Mouse (Mus musculus): Measurements from ENCODE around the gene Gltpd2.
"Not testable (repeated sequence)": the region's sequence is repeated elsewhere in the genome, so short reads cannot be mapped to it uniquely, and the experiment has no call there.

Gene Gltpd2

DNA sequence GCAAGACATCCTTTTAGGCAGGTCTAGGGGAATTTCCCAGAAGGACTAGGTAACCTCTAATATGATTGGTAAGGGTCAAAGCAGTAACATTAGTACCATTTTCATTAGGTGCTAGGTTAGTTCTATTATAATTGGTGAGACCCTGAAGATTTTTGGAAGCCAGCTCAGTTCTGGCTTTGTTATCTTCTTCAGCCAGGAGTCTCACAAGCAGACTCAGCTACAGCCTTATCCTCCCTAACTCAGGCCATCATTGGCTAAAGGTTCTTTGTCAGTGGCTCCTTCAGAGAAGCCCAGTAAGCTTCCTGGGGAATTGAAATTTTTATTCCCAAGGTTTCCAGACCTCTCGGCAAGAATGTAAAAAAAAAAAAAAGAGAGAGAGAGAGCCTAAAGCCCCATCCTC is 560 bp upstream of the Gltpd2 start:
- DNase-seq (ENCODE audit: low read depth, low spot score), result no peak

DNA sequence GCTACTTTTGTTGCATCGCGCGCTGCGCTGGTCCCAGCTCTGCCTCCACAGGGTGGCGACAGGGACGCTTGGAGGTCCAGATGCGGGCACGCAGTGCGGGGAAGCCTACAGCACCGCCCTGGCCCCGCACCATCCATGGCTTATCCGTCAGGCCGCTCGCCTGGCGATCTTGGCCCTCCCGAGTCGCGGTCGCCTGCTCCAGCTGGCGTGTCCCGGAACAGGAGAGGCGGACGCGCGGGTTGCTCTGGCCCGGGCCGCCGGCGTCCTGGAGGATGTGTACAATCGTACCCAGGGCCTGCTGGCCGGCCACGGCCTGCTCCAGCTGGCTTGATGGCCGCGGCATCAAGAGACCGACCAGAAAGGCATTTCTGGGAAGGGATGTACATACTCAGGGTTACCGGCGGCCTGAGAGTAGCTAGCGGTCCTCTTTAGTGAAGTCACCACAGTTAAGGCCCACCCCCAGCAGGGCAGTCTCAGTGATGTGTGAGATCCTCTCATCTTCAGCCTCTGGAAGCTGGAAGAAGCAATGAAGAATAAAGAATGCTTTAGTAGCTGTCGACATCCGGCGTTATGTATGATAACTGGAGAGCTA is 1.3 kb downstream of the Gltpd2 start:
- no peak for DNase-seq (ENCODE audit: low read depth, low spot score)

DNA sequence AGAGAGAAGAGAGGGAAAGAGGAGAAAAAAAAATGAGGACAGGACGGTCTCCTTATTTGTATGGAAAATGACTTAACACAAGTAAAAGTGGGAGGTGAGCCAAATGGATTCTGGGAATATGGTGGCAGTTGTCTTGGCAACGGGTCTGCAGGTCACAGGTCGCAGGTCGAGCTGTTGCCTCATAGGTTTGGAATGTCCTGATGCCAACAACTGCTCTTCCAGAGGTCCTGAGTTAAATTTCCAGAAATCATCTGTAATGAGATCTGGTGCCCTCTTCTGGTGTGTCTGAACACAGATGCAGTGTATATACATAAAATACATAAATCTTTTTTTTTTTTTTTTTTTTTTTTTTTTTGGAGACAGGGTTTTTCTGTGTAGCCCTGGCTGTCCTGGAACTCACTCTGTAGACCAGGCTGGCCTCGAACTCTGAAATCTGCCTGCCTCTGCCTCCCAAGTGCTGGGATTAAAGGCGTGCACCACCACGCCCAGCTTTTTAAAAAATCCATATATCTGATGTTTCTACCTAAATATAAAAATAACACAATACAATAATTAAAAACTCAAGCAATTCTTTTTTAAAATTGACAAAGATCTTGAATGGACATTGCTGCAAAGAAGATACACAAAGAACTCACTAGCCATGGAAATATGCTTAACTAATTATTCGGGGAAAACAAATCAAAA is 4.5 kb downstream of the Gltpd2 start:
- not testable (repeated sequence) for DNase-seq (ENCODE audit: low read depth, low spot score)

DNA sequence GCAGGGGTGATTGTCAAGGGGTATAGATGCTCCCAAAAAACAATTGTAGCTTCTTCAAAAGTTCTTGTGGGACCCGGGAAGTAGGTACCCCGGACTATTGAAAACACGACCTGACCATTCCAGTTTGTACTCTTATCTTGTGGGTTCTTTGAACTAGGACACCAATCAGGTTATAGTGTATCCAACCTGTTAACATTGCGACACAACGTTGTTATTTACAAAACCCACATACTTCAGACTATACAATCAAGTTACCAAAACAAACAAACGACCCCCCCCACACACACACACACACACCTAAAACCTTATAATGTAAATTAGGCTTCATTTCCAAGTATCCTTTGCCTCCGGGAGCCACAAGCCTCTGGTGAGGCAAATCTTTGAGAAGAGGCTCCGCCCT is 5.8 kb downstream of the Gltpd2 start:
- no peak for DNase-seq (ENCODE audit: low read depth, low spot score)

DNA sequence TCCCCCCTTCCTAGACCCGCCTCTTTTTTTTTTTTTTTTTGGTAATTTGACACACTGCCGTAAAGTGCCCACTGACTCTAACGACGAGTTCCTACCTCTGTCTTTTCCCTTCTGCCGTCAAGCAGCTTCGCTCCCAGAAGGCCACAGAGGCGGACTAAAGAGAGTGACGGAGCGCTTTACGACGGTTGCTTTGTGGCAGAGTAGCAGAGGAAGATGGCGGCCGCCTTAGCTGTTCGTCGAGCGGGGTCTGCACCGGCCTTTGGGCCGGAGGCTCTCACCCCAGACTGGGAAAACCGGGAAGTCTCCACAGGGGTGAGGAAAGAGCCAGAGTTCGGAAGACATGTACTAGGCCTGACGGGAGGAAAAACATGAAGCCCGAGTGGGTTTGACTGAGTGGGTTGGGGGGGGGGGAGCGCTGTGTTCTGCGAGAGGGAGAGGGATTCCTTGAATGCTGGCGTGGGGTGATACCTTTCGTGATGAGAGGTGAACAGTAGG is 6.2 kb downstream of the Gltpd2 start, which contains the start of gene Psmb6:
Gene Psmb6 (plus strand): TSS at position 184 of the 495 bp plus-strand sequence.
- DNase-seq (ENCODE audit: low read depth, low spot score), result peak; percentile 97

DNA sequence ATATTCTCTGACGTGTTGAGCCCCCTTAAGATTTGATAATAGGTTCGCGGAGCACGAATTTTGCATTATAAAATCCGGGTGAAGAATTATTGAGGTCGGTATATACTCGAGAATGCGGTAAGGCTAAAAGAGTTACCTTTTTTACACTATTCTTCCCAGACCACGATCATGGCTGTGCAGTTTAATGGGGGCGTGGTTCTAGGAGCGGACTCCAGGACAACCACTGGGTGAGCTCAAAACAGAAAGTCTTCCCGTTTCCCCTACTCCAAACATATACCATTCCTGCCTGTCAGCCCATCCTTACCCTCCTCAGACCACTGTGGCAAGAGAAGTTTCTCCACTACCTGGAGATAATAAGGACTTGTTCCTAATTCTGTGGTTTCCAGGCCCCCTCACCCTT is 6.7 kb downstream of the Gltpd2 start:
- no peak for DNase-seq (ENCODE audit: low read depth, low spot score)

DNA sequence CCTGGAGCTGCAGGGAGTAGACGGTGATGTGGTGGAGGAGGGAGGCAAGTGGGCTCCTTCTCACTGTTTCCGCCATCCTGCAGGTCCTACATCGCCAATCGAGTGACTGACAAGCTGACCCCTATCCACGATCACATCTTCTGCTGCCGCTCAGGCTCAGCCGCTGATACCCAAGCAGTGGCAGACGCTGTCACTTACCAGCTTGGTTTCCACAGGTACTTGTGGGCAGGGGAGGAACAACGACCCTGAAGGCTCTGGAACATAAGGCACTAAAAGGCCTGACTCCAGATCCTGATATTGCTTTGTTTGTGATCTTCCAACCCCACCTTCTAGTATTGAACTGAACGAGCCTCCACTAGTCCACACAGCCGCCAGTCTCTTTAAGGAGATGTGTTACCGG is 7.2 kb downstream of the Gltpd2 start:
- no peak for DNase-seq (ENCODE audit: low read depth, low spot score)

DNA sequence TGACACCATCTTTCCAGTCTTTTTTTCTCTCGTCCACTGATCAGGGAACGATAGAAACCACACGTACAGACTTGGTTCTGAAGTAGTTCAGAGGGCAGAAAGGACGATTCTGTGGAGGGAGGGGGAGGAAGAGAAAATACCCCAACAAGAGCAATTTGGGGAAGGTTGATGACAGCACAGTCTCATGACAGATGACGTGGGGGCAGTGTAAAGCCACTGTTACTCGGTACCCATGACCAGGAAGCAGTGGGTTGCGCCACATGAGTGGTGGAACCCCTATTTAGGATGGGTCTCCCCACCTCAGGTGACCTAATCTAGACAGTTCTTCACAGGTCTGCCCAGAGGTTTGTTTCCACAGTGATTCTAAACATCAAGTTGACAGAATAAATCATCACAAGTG is 9.6 kb downstream of the Gltpd2 start:
- DNase-seq (ENCODE audit: low read depth, low spot score), result no peak

DNA sequence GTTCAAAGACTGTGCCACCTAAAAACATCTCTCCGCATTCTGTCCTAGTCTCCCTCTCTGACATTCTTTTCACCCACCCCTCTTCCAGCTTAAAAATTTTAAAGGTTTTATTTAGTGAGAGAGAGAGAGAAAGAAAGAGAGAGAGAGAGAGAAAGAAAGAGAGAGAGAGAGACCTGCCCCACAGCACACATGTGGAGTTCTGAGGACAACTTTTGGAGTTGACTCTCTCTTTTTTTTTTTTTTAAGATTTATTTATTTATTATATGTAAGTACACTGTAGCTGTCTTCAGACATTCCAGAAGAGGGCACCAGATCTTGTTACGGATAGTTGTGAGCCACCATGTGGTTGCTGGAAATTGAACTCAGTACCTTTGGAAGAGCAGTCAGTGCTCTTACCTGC is 12.1 kb downstream of the Gltpd2 start:
- not testable (repeated sequence) for DNase-seq (ENCODE audit: low read depth, low spot score)

DNA sequence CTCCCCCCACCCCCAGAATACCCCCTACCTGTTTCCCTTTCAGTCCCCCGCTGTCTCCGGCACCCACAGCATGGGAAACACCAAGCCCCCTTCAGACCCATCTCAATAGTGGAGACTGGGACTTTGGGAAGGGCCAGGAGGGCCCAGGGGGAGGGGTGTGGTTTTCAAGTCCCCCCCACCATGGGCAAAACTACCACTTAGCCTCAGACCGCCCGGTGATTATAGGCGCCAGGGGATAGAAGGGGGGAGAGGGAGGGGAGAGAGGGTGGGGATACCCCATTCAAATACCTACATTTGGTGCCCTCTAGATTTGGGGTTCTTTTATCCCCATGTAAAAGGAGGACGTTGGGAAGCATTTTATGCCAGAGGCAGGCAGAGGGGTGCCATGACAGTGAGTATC is 13.8 kb downstream of the Gltpd2 start, which contains the start of gene Gm40193:
Gene Gm40193 (minus strand): TSS at position 101 of the 400 bp plus-strand sequence.
- DNase-seq (ENCODE audit: low read depth, low spot score), result no peak

DNA sequence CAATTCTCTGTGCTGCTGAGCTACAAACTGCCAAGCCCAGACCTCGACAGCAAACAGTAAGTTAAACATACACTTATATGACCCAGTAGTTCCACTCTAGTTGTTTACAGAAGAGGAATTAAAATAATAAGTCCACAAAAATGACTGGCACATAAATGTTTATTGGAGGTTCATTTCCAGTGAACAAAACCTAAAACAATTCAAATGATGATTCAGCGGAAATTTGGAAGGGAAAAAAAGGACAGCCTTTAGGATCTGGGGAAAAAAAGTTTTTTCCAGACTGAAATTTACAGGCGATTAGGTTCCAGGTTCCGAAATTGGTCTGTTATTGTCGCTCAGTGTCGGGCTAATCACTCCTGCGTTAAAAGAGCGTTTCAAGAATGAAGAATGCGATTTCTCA is 20.4 kb downstream of the Gltpd2 start:
- DNase-seq (ENCODE audit: low read depth, low spot score), result no peak

DNA sequence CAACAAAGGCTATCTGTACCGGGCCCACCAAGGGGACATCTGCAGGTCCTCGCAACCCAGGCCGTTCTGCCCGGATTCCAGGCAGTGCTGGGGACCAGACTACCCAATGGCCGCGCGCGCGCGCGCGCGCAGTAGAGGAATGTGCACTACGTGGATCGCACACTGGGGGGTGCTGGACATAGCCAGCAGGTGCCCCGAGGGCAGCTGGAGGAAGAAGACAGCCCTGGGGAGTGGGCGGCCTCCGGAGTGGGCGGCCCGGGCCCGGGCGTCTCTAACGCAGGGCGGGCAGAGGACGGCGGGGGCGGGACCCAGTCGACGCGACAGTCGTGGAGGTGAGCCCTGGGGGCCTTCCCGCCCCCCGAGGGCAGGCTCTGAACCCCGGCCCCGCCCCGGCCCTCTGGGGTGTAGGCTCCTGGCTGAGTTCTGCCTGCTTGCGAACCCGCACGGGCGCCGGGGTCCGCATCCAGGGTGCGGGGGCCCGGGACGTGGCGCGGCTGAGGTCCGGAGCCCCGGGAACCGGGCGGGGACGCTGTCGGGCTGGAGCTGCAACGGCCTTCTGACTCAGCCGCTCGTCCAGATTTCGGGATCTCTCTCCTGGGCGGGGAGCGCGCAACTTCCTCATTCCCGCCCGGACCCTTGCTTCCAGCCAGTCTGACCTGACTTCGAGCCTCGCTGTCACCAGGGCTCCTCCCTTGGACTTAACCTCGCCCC is 21.0 kb downstream of the Gltpd2 start, which contains the start of gene Pld2:
Gene Pld2 (plus strand): TSS at position 188 of the 711 bp plus-strand sequence.
- no peak for DNase-seq (ENCODE audit: low read depth, low spot score)

DNA sequence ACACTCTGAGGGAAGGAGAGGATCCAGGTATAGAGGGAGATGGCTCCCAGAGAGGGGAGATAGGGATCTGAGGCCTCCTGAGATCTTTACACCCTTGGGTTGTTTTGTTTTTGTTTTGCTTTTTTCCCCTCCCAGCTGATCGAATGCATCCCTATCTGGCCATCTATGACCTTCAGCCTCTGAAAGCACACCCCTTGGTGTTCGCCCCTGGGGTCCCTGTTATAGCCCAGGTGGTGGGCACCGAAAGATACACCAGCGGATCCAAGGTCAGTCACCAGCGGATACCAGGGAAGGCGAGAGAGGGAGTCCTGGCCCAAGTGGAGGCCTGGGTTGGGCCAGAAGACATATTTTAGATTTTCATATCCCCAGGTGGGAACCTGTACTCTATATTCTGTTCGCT is 21.9 kb downstream of the Gltpd2 start:
- no peak for DNase-seq (ENCODE audit: low read depth, low spot score)

DNA sequence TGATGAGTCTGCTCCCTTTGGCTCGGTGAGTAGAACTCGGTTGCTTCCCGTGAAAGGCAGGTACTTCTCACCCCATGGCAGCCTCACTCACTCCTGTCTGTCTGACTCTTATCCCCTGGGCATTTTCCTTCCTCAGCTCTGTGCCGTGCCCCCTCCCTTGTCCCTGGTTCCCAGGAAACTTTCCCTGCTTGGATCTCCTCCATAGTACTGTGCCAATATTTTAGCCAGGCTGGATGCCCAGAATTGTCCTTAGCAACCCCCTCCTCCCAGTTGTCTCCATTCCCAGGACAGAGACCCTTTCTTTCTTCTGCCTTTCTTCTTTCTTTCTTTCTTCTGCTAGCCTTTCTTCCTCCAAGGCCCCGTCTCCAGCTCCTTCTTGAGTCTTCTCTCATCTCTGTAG is 22.4 kb downstream of the Gltpd2 start:
- no peak for DNase-seq (ENCODE audit: low read depth, low spot score)

DNA sequence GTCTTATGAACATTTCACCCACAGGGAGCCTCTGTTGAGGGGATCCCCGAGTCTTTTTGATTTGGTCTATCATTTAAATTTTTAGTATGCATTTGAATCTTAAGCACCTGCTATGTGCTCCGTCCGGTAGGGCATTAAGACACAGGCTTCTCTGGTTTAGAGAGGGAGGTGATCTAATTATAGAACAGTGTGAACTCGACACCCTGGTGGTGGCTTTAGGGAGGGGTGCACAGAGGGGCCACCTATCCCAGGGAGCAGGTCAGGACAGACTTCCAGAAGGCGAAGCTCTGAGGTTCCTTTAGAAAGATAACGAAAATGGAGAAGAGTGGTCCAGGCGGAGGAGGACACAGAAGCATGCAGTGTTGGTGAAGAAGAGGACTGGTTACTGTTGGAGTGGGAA is 25.5 kb downstream of the Gltpd2 start:
- DNase-seq (ENCODE audit: low read depth, low spot score), result no peak

DNA sequence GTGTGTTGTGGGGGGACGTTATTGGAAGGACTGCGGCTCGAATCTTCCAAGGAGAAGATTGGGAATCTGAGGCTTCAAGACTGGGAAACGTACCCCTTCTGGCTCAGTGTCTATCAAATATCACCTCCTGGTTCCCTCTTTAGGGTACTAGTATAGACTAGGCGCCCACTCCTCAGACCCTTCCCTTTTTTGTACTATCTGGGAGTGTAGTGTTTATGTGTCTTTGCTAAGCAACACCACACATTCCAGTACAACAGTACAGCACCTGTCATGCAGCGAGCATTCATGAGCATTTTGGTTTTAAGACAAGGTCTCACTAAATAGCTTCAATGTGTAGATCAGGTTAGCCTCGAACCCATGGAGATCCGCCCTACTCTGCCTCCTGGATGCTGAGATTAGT is 32.5 kb downstream of the Gltpd2 start:
- DNase-seq (ENCODE audit: low read depth, low spot score), result no peak

DNA sequence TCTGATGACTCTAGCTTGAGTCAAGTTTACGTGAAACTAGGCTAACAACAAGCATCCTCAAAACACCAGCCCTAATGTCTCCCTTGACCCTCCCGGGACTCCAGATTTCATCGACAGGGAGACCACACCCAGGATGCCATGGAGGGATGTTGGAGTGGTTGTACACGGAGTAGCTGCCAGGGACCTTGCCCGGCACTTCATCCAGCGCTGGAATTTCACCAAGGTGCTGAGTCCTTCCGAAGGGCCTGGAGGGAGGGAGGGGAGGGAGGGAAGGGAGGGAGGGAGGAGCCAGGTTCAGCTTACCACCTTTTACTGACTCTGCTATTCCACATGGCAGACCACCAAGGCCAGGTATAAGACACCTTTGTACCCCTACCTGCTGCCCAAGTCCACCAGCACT is 34.9 kb downstream of the Gltpd2 start:
- DNase-seq (ENCODE audit: low read depth, low spot score), result no peak

DNA sequence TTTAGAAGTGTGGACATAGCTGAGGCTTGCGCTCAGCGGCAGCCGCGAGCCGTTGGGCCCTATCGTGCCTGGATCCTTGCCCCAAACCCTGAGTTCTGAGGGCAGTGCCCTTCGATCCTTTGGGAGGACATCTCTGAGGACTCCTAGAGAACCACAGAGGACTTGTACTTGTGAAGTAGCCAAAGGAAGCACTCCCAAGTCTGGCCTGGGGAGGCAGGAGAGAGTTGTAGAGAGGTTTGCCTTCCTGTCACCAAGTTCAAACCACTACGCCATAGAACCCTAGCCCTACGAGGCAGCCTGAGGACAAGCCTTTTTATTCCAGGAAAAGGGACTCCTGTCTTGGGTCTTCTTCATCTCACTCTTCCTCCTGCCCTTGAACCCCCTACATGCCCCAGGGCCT is 38.5 kb downstream of the Gltpd2 start:
- no peak for DNase-seq (ENCODE audit: low read depth, low spot score)

DNA sequence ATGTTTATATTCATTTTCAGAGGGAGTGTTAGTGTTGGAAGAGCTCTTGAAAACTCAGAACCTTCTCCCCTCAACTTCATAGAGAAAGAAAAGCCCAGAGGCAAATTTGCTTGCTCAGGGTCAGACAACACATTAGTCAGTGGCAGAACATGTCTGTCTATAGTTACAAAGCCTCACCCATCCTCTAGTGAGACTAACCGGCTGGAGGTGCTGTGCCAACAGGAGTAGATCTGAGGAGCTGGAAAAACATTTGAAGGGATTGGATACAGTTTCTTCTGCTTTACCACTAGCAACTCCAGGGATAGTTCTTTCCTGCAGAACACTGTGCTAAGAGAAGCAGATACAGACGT is 42.9 kb downstream of the Gltpd2 start:
- no peak for DNase-seq (ENCODE audit: low read depth, low spot score)

DNA sequence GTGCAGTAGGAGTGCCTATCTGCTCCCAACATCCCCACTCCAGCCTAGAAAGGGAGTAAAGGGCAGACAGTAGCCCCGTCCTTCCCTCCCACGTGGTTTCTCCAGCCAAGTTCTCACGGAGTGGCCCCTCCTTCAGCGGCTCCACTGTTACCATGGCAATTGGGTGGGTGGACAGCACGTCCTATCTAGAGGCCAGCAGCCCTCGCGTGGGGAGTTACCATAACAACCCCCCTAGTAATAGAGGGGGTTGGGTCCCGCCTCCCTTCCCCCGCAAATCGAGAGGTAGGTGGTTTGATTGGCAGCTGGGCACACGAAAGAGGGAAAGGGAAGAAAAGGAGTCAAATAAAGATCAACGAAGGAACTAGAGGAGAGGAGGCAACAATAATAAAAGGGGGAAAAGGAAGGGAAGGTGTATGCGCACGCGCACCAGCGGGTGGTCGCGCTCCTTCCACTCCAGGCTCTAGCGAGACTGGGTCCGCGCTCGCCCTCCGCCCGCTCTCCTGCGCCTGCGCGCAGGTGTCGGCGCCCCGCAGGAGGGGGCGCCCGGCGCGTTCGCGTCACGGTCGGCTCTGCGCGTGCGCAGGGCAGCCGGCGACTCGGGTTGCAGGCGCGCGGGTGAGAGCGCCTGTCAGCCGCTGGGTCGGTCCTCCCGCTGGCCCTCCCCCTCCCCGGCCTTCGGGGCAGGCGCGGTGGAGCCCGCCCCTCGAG is 43.4 kb downstream of the Gltpd2 start, which contains the start of gene Mink1:
Gene Mink1 (plus strand): TSS at position 595 of the 708 bp plus-strand sequence.
- DNase-seq (ENCODE audit: low read depth, low spot score), result peak; percentile 82

DNA sequence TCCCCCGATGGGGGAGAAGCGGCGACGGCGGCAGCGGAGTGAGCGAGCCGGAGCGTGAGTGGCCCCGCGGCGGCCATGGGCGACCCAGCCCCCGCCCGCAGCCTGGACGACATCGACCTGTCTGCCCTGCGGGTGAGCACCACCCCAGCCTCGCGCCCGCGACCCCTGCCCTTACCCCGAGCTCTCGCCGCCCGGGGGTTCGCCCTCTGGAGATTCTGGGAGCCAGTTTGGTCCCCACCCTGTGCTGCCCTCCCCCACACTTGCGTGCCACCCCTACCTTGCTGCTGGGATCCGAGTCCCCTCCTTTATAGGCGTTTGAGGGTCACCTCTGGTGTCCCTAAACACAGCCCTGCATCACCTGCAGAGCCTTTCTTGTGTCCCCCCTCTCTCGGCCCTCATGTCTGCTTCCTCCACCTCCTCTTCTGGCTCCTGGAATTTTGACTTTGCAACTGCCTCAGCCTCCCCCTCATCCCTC is 44.0 kb downstream of the Gltpd2 start:
- no peak for DNase-seq (ENCODE audit: low read depth, low spot score)

Measured in brain, embryonic 18.5 days (tissue).